Mouse (Mus musculus) midbrain, embryonic 12.5 days (tissue): Measurements from ENCODE around the gene Ces3b. TPM values are rescaled to one million over a fixed set of nuclear protein-coding genes. Genes with fewer than 3 reads are reported as not detected.

Experiments used
- polyA plus RNA-seq: library from polyadenylated mRNA; unstranded; fragments of >200 nt; fragmentation: Nextera tagmentation; extraction: Ambion mirVana; gene quantifications from 2 replicates; pipeline ENCODE4 v1.2.1, GENCODE M21; 2016

The Ces3b gene
- polyA plus RNA-seq, 1 experiment from 2014 or later = not detected

Other genes starting within 250 kb of the Ces3b start
- gene Ces2c, start 236.7 kb upstream of the Ces3b start, polyA plus RNA-seq = not detected in 2 replicates
- not detected in 2 replicates for gene Ces2e, start 157.5 kb upstream of the Ces3b start, polyA plus RNA-seq
- not detected in 2 replicates for gene Ces2f, start 136.4 kb upstream of the Ces3b start, polyA plus RNA-seq
- not detected in 2 replicates for gene Ces2g, start 122.0 kb upstream of the Ces3b start, polyA plus RNA-seq
- gene Ces2h, start 82.9 kb upstream of the Ces3b start, polyA plus RNA-seq = not detected in 2 replicates
- not detected in 2 replicates for gene Ces3a, start 35.2 kb upstream of the Ces3b start, polyA plus RNA-seq
- not detected in 2 replicates for gene Ces4a, start 48.0 kb downstream of the Ces3b start, polyA plus RNA-seq
- gene Cbfb, start 86.9 kb downstream of the Ces3b start, polyA plus RNA-seq = 46.0 and 49.0 TPM in 2 replicates
- gene D230025D16Rik, start 141.4 kb downstream of the Ces3b start, polyA plus RNA-seq = 29.9 and 30.5 TPM in 2 replicates
- 7.6 and 9.8 TPM in 2 replicates for gene B3gnt9, start 171.4 kb downstream of the Ces3b start, polyA plus RNA-seq
- gene Tradd, start 180.9 kb downstream of the Ces3b start, polyA plus RNA-seq = 11.0 and 14.6 TPM in 2 replicates
- 0.77 and 0.87 TPM in 2 replicates for gene Fbxl8, start 180.9 kb downstream of the Ces3b start, polyA plus RNA-seq
- 0.14 TPM in 1 of 2 replicates, not detected in the other for gene Hsf4, start 186.0 kb downstream of the Ces3b start, polyA plus RNA-seq
- gene Nol3, start 192.4 kb downstream of the Ces3b start, polyA plus RNA-seq = 3.3 and 3.9 TPM in 2 replicates
- gene 4931428F04Rik, start 206.1 kb downstream of the Ces3b start, polyA plus RNA-seq = 54.8 and 59.8 TPM in 2 replicates
- 12.0 and 12.8 TPM in 2 replicates for gene Exoc3l, start 212.3 kb downstream of the Ces3b start, polyA plus RNA-seq
- 76.6 and 76.8 TPM in 2 replicates for gene E2f4, start 213.9 kb downstream of the Ces3b start, polyA plus RNA-seq
- 1.7 and 2.4 TPM in 2 replicates for gene Elmo3, start 221.8 kb downstream of the Ces3b start, polyA plus RNA-seq
- gene Lrrc29, start 242.5 kb downstream of the Ces3b start, polyA plus RNA-seq = 1.2 and 1.3 TPM in 2 replicates
- 93.7 and 96.8 TPM in 2 replicates for gene Tmem208, start 242.6 kb downstream of the Ces3b start, polyA plus RNA-seq